Mouse (Mus musculus) ES-Bruce4 (cell line): ENCODE results near the gene Ndufb3.

ENCODE experiments used
- CTCF ChIP-seq: IDR thresholded peaks from one replicate; pipeline ENCODE4 v1.8.1; 2011; ENCODE audit warnings: low read depth, low read length
- POLR2A ChIP-seq: IDR thresholded peaks from one replicate; pipeline ENCODE4 v1.8.1; 2011; ENCODE audit warnings: low read length; ENCODE audit not compliant: insufficient read depth

GRCm38 (mm10) chr1:58614424-58614823 lies 28.2 kb downstream of the Ndufb3 start:
- TF ChIP-seq CTCF (no peak), POLR2A (no peak)
